Mouse (Mus musculus) testis, adult 2 months (tissue): ENCODE measurements around the gene Bub1b. TPM values are rescaled to one million over a fixed set of nuclear protein-coding genes. Genes with fewer than 3 reads are reported as not detected.

ENCODE experiments used
- H3K27ac ChIP-seq: fragments of 200-500 bp; 2 replicates; pipeline ENCODE4 v1.5.1; 2012; ENCODE audit warnings: low read depth, low read length; ENCODE audit not compliant: control insufficient read depth, insufficient read depth
- H3K27me3 ChIP-seq: fragments of 200-500 bp; 2 replicates; pipeline ENCODE4 v1.6.1; 2012; ENCODE audit warnings: mild to moderate bottlenecking, low read length, moderate library complexity; ENCODE audit not compliant: control insufficient read depth, insufficient read depth
- H3K36me3 ChIP-seq: fragments of 200-500 bp; 2 replicates; pipeline ENCODE4 v1.6.1; 2012; ENCODE audit warnings: mild to moderate bottlenecking, low read length; ENCODE audit not compliant: control insufficient read depth, insufficient read depth
- H3K4me1 ChIP-seq: fragments of 200-500 bp; 2 replicates; pipeline ENCODE4 v1.6.1; 2012; ENCODE audit warnings: low read length; ENCODE audit not compliant: control insufficient read depth, insufficient read depth
- H3K4me3 ChIP-seq: fragments of 200-500 bp; 2 replicates; pipeline ENCODE4 v1.5.1; 2012; ENCODE audit warnings: low read depth, mild to moderate bottlenecking, low read length, moderate library complexity, mixed read lengths; ENCODE audit not compliant: control insufficient read depth
- CTCF ChIP-seq: fragments of 200-500 bp; IDR thresholded peaks from 2 replicates; pipeline ENCODE4 v1.5.1; 2012; ENCODE audit warnings: low read depth, mild to moderate bottlenecking, inconsistent platforms, low read length, moderate library complexity; ENCODE audit not compliant: control insufficient read depth, insufficient read depth, insufficient replicate concordance
- POLR2A ChIP-seq: fragments of 200-500 bp; IDR thresholded peaks from 2 replicates; pipeline ENCODE4 v1.6.1; 2012; ENCODE audit warnings: low read depth, mild to moderate bottlenecking, inconsistent platforms, low read length, moderate library complexity; ENCODE audit not compliant: control insufficient read depth
- polyA plus RNA-seq: library from polyadenylated mRNA; depleted of rRNA; stranded (reverse); fragments of >200 nt; gene quantifications from 2 replicates; pipeline ENCODE4 v1.2.3, GENCODE M21; 2012; rRNA removed

Bub1b gene
- polyA plus RNA-seq, 1 experiment = 18.4 TPM

GRCm38 (mm10) chr2:118677817-118678216 is 79.8 kb downstream of the Bub1b start:
- no peak for TF ChIP-seq POLR2A
- no peak for TF ChIP-seq CTCF
- Histone ChIP-seq H3K36me3 (no peaks in the 10 kb centered on the region), H3K27me3 (no peaks in the 10 kb centered on the region), H3K4me3 (no peak overlapping the region; the same call in 1 of the 2 replicates), H3K27ac (no peak overlapping the region), H3K4me1 (peaks cover 23% of the 10 kb centered on the region)

DNA sequence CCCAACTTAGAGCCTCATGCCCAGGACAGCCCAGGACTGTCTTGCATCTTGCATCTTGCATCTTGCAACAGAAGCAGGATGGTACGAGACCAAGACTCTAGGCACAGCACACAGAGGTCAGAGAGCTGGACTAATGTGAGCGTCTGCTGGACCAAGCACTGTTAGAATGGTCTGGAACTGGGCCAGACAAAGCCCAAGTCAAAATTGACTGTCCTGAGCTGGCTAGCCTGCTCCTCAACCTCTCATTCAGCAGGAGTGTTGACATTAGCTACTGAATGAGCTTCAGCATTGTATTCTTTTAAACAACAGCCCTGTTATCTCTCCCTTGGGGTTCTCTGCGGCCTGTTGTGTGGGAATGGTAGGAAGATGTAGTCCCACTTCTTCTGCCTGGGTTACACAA is 81.6 kb downstream of the Bub1b start:
- H3K27ac ChIP-seq = no peak overlapping the region; the same call in 1 of the 2 replicates
- H3K36me3 ChIP-seq = no peaks in the 10 kb centered on the region
- H3K4me3 ChIP-seq = no peak overlapping the region
- H3K27me3 ChIP-seq = no peaks in the 10 kb centered on the region
- TF ChIP-seq CTCF (no peak), POLR2A (no peak)
- H3K4me1 ChIP-seq = peaks cover 24% of the 10 kb centered on the region

- Histone ChIP-seq H3K36me3 (no peaks in the 10 kb centered on the region), H3K27me3 (no peaks in the 10 kb centered on the region), H3K4me1 (peaks cover 24% of the 10 kb centered on the region), H3K4me3 (no peak overlapping the region), H3K27ac (peak overlapping the region; percentile 50)
- TF ChIP-seq CTCF (no peak), POLR2A (no peak)
These were observed 82.9 kb downstream of the Bub1b start for GRCm38 (mm10) chr2:118680926-118681325.

DNA sequence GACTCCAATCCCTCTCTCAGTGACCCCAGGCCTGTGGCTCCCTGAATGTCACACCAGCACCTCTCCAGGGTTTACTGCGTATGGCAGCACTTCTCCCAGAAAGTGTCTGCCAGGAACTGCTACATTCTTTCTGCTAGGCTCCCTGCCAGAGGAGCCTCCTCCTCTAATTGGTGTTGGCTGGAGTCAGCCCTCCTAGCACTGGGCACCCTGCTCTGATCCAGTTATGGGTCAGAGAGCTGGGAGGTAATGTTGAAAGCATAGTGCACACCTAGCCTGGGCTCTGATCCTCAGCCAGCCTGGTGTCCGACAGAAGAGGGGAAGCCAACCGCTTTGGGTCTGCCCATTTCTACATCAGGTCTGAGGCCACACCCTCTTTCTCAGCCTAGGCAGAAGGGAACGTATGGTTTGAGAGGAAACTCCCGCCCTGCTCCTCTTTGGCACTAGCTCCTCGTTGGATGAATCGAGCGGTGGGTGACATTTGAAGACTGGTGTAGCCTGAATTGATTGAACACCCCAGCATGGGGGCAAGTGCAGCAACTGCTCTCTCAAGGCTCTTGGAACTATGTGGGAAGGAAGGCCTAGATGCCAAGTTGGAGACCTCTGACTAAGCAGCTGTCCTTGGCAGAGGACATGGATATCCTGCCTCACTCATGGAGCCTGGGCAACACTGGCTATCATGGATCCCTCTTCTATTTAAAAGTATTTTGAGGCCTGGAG is 84.7 kb downstream of the Bub1b start:
- Histone ChIP-seq H3K4me3 (no peak overlapping the region), H3K27me3 (no peaks in the 10 kb centered on the region), H3K36me3 (no peaks in the 10 kb centered on the region), H3K4me1 (peaks cover 16% of the 10 kb centered on the region), H3K27ac (0 out of 2 replicates have a peak overlapping the region, but pooled peaks have one; percentile 2)
- TF ChIP-seq CTCF (no peak), POLR2A (no peak)

DNA sequence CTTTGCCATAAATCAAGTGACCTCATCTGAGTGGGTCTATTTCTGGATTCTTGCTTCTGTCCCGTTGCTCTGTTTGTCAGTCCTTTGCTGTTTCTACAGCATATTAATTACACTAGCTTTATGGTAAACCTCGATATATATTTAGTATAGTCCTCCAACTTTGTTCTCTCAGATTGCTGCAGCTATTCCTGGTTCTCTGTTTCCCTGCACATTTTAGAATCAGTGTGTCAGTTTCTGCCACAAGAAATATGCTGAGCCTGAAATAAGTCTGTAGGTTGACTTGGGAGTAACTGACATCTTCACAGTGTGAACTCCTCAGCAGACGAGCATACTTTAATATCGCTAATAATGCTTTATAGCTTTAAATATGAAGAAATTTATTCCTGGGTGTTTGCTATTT is 87.1 kb downstream of the Bub1b start:
- no peak overlapping the region for H3K27ac ChIP-seq

DNA sequence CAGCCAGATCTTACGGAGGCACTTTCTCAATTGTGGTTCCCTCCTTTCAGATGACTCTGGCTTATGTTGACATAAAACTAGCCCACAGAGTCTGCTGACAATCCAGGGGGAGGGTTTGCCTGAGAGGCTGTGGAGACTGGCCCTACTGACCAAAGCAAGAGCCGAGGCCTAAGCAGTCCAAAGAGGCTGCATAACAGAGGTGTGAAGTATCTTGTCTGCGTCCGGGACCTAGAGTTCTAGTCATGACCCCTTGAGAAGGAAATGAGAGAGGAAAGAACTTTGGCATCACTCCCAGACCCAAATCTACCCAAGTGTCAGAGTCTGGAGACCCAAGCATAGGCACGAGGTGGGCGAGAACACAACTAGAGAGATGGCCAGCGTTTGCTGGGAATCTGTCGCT is 88.7 kb downstream of the Bub1b start:
- Histone ChIP-seq H3K27ac (no peak overlapping the region), H3K4me3 (no peak overlapping the region), H3K4me1 (peaks cover 11% of the 10 kb centered on the region), H3K36me3 (no peaks in the 10 kb centered on the region), H3K27me3 (no peaks in the 10 kb centered on the region)
- TF ChIP-seq POLR2A (no peak), CTCF (no peak)

More for the DNA sequence above, 87.1 kb downstream of the Bub1b start:
- no peak overlapping the region for H3K4me3 ChIP-seq
- no peaks in the 10 kb centered on the region for H3K36me3 ChIP-seq
- H3K4me1 ChIP-seq = peaks cover 11% of the 10 kb centered on the region
- H3K27me3 ChIP-seq = no peaks in the 10 kb centered on the region
- TF ChIP-seq CTCF (no peak), POLR2A (no peak)

DNA sequence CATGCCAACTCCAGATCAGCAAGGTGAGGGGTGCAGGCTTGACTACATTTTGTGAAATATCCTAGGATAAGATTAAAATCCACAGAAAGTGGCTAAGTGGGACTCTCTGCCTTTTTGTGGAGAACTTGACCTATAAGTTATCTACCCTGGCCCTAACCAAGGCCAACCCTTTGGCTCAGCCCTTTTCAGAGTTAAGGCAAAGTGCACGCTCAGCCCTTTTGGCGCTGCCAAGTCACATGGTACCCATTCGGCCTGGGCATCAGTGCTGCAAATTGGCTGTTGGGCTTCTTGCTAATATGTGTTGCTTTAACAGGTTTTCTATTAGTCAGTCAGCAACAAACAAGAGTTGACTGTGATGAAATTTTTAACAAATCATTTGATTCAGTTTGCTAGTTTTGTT is 89.8 kb downstream of the Bub1b start:
- H3K4me3 ChIP-seq = no peak overlapping the region
- H3K27ac ChIP-seq = no peak overlapping the region
- no peaks in the 10 kb centered on the region for H3K27me3 ChIP-seq
- H3K4me1 ChIP-seq = peaks cover 6% of the 10 kb centered on the region
- TF ChIP-seq POLR2A = no peak
- no peaks in the 10 kb centered on the region for H3K36me3 ChIP-seq

DNA sequence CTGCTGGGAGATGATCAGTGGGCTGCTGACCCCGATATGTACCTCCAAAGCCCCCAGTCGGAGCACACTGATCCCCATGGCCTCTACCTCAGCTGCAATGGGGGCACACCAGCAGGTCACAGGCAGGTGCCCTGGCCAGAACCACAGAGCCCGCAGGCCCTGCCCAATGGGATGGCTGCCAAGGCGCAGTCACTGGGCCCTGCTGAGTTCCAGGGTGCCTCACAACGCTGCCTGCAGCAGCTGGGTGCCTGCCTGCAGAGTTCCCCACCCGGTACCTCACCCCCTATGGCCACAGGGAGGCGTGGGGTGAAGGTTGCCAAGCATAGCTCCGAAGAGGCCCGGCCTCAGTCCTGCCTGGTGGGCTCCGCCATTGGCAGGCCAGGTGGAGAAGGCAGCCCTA is 91.9 kb downstream of the Bub1b start:
- no peaks in the 10 kb centered on the region for H3K27me3 ChIP-seq
- H3K4me3 ChIP-seq = no peak overlapping the region
- TF ChIP-seq CTCF (no peak), POLR2A (no peak)
- H3K27ac ChIP-seq = no peak overlapping the region
- H3K36me3 ChIP-seq = no peaks in the 10 kb centered on the region
- peaks cover 4% of the 10 kb centered on the region for H3K4me1 ChIP-seq

Other genes with a start within 250 kb of the Bub1b start
- 0.32 and 0.36 TPM in 2 replicates for gene Gpr176, start 224.8 kb upstream of the Bub1b start, polyA plus RNA-seq
- 4.1 and 4.5 TPM in 2 replicates for gene Eif2ak4, start 209.6 kb upstream of the Bub1b start, polyA plus RNA-seq
- 159 and 160 TPM in 2 replicates for gene Srp14, start 118.5 kb upstream of the Bub1b start, polyA plus RNA-seq
- 0.84 and 0.88 TPM in 2 replicates for gene Bmf, start 48.5 kb upstream of the Bub1b start, polyA plus RNA-seq
- 6.2 and 7.6 TPM in 2 replicates for gene Pak6, start 65.1 kb downstream of the Bub1b start, polyA plus RNA-seq
- 1.8 and 1.9 TPM in 2 replicates for gene Ankrd63, start 105.8 kb downstream of the Bub1b start, polyA plus RNA-seq
- gene Plcb2, start 130.2 kb downstream of the Bub1b start, polyA plus RNA-seq = 17.6 and 17.9 TPM in 2 replicates
- gene Inafm2, start 147.5 kb downstream of the Bub1b start, polyA plus RNA-seq = 12.6 and 13.4 TPM in 2 replicates
- gene Ccdc9b, start 164.4 kb downstream of the Bub1b start, polyA plus RNA-seq = 0.80 and 0.85 TPM in 2 replicates
- gene Phgr1, start 174.6 kb downstream of the Bub1b start, polyA plus RNA-seq = 0.49 and 1.1 TPM in 2 replicates
- 0.28 and 0.77 TPM in 2 replicates for gene Disp2, start 181.5 kb downstream of the Bub1b start, polyA plus RNA-seq
- 123 and 126 TPM in 2 replicates for gene Knstrn, start 215.8 kb downstream of the Bub1b start, polyA plus RNA-seq